Mouse (Mus musculus): Measurements from ENCODE around the gene Gm2916. TPM values are rescaled to one million over a fixed set of nuclear protein-coding genes. Genes with fewer than 3 reads are reported as not detected.
"Not testable (repeated sequence)": the region's sequence is repeated elsewhere in the genome, so short reads cannot be mapped to it uniquely, and the experiment has no call there.

Gm2916 gene
- under 1 TPM in 1 of 4 experiments, not detected in 3; 0.30 TPM for total RNA-seq (2022)

DNA sequence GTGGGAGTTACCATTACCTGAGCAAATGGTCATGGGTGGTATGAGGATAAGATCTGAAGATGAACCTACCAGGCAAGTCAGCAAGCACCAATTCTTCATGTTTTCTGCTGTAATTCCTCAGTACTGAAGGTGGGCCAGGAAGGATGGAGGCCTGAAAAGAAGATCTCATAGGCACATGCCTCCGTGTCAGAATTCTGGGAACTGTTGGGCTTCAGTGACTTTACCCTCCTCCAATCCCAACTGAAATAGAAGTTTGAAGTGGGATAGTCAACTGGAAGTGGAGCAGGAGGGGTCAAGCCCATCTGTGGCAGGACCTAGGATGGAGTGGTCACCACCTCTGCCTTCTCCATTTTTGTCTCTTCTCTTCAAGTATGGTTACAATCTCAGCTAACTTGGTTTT, at the start of gene Gm2916:
TSS of gene Gm2916 (plus strand) at position 301 of the 400 bp plus-strand sequence.
- DNase-seq (ENCODE audit: low spot score in 2 of 2) = not testable (repeated sequence)

DNA sequence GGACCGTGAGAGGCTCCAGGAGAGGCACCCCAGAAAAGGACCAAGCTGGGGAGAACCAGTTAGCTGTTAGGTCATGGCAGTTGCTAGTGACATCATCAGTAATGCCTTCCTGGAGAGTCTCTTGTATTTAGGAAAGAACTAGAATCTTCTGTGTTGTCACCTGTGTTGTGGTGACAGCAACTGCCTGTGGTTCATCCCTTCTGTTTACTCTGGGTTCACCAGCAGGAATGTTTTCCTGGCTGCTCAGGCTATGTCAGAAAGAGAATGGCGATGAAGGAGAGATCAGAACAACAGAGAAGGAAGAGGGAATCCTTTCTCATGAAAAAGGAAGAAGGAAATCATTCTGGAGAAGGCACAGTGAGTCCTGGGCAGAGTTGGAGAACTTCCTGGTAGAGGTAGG, 38.0 kb upstream of the Gm2916 start, which contains the start of gene Gm3033:
TSS of gene Gm3033 (plus strand) at position 301 of the 400 bp plus-strand sequence.
- DNase-seq (ENCODE audit: low spot score in 2 of 2) = not testable (repeated sequence)

DNA sequence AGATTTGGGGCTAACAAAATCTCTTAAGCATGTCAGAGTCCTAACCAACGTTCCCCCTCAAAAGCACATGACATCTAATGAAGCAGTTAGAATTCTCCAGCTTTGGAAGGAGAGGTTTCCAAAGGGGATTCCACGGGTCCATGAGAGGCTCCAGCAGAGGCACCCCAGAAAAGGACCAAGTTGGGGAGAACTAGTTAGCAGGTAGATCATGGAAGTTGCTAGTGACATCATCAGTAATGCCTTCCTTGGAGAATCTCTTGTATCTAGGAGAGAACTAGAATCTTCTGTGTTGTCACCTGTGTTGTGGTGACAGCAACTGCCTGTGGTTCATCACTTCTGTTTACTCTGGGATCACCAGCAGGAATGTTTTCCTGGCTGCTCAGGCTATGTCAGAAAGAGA, 47.5 kb downstream of the Gm2916 start, which contains the start of gene Gm3029:
TSS of gene Gm3029 (plus strand) at position 301 of the 400 bp plus-strand sequence.
- DNase-seq (ENCODE audit: low spot score in 2 of 2) = not testable (repeated sequence)

DNA sequence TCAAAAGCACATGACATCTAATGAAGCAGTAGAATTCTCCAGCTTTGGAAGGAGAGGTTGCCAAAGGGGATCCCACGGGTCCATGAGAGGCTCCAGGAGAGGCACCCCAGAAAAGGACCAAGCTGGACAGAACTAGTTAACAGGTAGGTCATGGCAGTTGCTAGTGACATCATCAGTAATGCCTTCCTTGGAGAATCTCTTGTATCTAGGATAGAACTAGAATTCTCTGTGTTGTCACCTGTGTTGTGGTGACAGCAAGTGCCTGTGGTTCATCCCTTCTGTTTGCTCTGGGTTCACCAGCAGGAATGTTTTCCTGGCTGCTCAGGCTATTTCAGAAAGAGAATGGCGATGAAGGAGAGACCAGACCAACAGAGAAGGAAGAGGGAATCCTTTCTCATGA, 79.3 kb downstream of the Gm2916 start, which contains the start of gene Gm3095:
TSS of gene Gm3095 (plus strand) at position 301 of the 400 bp plus-strand sequence.
- not testable (repeated sequence) for DNase-seq (ENCODE audit: low spot score in 2 of 2)

Other genes with a start within 250 kb of the Gm2916 start
- gene Gm3012, start 249.7 kb upstream of the Gm2916 start, total RNA-seq (2022) = not detected
- gene Gm3020, start 232.1 kb upstream of the Gm2916 start, total RNA-seq (2022) = 1 to 10 TPM; 2.5 to 5.5 (median 3.5) TPM
- gene Gm3043, start 195.4 kb upstream of the Gm2916 start, total RNA-seq (2022) = not detected
- gene Gm3002, start 74.1 kb upstream of the Gm2916 start, total RNA-seq (2022) = 1 to 10 TPM in 2 of 4 experiments, under 1 TPM in 1, not detected in 1; 0.85 to 2.6 (median 1.5) TPM
- 1 to 10 TPM in 1 of 4 experiments, not detected in 3; 1.1 TPM for gene Gm3033, start 37.9 kb upstream of the Gm2916 start, total RNA-seq (2022)
- gene Gm3029, start 47.6 kb downstream of the Gm2916 start, total RNA-seq (2022) = not detected
- gene Gm3095, start 79.4 kb downstream of the Gm2916 start, total RNA-seq (2022) = under 1 TPM in 2 of 4 experiments, not detected in 2; 0.55 to 0.58 TPM
- gene Gm3099, start 114.2 kb downstream of the Gm2916 start, total RNA-seq (2022) = under 1 TPM in 1 of 4 experiments, not detected in 3; 0.24 TPM
- 10 to 100 TPM in 1 of 4 experiments, 1 to 10 TPM in 3; 2.7 to 11.4 (median 5.3) TPM for gene Gm5796, start 139.8 kb downstream of the Gm2916 start, total RNA-seq (2022)
- gene Gm3115, start 199.9 kb downstream of the Gm2916 start, total RNA-seq (2022) = 1 to 10 TPM in 1 of 4 experiments, under 1 TPM in 3; 0.48 to 1.1 (median 0.62) TPM
- 10 to 100 TPM in 1 of 4 experiments, 1 to 10 TPM in 3; 5.7 to 10.0 (median 8.0) TPM for gene Gm8108, start 226.4 kb downstream of the Gm2916 start, total RNA-seq (2022)

Measured in layer of hippocampus, adult 8-10 months (tissue).